Comparison of ENCODE assay signal across 18 mouse cellular contexts in genomic region chr5:102550870-102551637, GRCm38 (mm10).
DNase-seq lines count a peak whose midpoint lies in the region; ATAC-seq and TF ChIP-seq lines count a peak whose summit lies in the region.
"Had no signal": no experiment of that assay in that cellular context is flagged by ENCODE, and none has a peak within 500 bp of the region (broad histone marks: within the 10 kb centered on the region; RNA-seq: fewer than 3 reads in every experiment).

No protein-coding gene starts in this region.

- dilution Hi-C loops in CH12.LX (cut with MboI; ENCODE audit: extremely low pct_ligation_motif_present, extremely low pct_unique_long_range_greater_than_20kb, low sequenced_read_pairs) = no loop called here

- no peak for TF ChIP-seq RAD21 in CH12.LX (IDR thresholded peaks at IDR 0.05; ENCODE audit: low read depth, low read length)

- TF ChIP-seq EP300 in CH12.LX (IDR thresholded peaks at IDR 0.05; ENCODE audit: low read length) = no peak

- WGBS in embryonic facial prominence, embryonic 14.5 days = 26% methylated on average over 11 of the region's 11 CpGs
- WGBS in limb, embryonic 12.5 days = 12% methylated on average over 11 of the region's 11 CpGs
- WGBS in kidney, embryonic 15.5 days = 46% methylated on average over 11 of the region's 11 CpGs

- H3K36me3 ChIP-seq in CH12.LX (replicated peaks in 1 of 2; ENCODE audit: control insufficient read depth in 1 of 2, insufficient read depth in 1 of 2, low read length in 1 of 2) = peaks cover 18 to 86% of the 10 kb centered on the region in 2 experiments
- no peaks in the 10 kb centered on the region for H3K36me3 ChIP-seq in embryonic facial prominence, embryonic 14.5 days (ENCODE audit: control insufficient read depth, insufficient read depth, low read length)
- peaks cover 7% of the 10 kb centered on the region for H3K36me3 ChIP-seq in limb, embryonic 12.5 days
- no peaks in the 10 kb centered on the region for H3K36me3 ChIP-seq in kidney, embryonic 15.5 days
- H3K36me3 ChIP-seq: hindbrain, embryonic 10.5 days had no signal

- TF ChIP-seq CTCF in CH12.LX (conservative IDR thresholded peaks at IDR 0.05 in 1 of 2, IDR thresholded peaks at IDR 0.05 in 1 of 2; ENCODE audit: low read depth in 2 of 2, low read length in 2 of 2) = no peak

- no peak overlapping the region for H3K4me2 ChIP-seq in CH12.LX (ENCODE audit: insufficient read depth, low read depth, poor library complexity, severe bottlenecking)
- H3K4me2 ChIP-seq in embryonic facial prominence, embryonic 14.5 days (ENCODE audit: low read depth, low read length) = peak overlapping the region; percentile 10
- H3K4me2 ChIP-seq in limb, embryonic 12.5 days = peak overlapping the region; percentile 43
- no peak overlapping the region for H3K4me2 ChIP-seq in kidney, embryonic 15.5 days
- H3K4me2 ChIP-seq: liver, embryonic 11.5 days had no signal

- peak; percentile 4 for DNase-seq in embryo, embryonic 11.5 days (ENCODE audit: low read depth, low spot score)
- DNase-seq in embryo, embryonic 10 days (ENCODE audit: low spot score) = no peak
- DNase-seq in CH12.LX (ENCODE audit: extremely low read depth) = no peak
- DNase-seq in embryonic facial prominence, embryonic 14.5 days (ENCODE audit: low spot score) = peak; percentile 64
- DNase-seq in thymus, postnatal 14 days = no peak
- DNase-seq in heart, adult 11 months = no peak
- DNase-seq: cerebellum, adult 11 months; cerebellum, postnatal 25 days; heart, adult 18-20 months; kidney, adult 9 months; lung, postnatal 4 days; midbrain, embryonic 14.5 days had no signal

- no peaks in the 10 kb centered on the region for H3K27me3 ChIP-seq in CH12.LX (replicated peaks)
- H3K27me3 ChIP-seq in embryonic facial prominence, embryonic 14.5 days (replicated peaks; ENCODE audit: control insufficient read depth, insufficient read depth, low read length) = no peaks in the 10 kb centered on the region
- no peaks in the 10 kb centered on the region for H3K27me3 ChIP-seq in limb, embryonic 12.5 days
- no peaks in the 10 kb centered on the region for H3K27me3 ChIP-seq in kidney, embryonic 15.5 days

- no peak overlapping the region for H3K27ac ChIP-seq in CH12.LX (ENCODE audit: insufficient read depth, low read depth)
- peak overlapping the region; percentile 69 for H3K27ac ChIP-seq in embryonic facial prominence, embryonic 14.5 days (replicated peaks; ENCODE audit: low read depth, low read length)
- H3K27ac ChIP-seq in limb, embryonic 12.5 days = peak overlapping the region; percentile 73
- H3K27ac ChIP-seq in kidney, embryonic 15.5 days = no peak overlapping the region
- H3K27ac ChIP-seq: hindbrain, embryonic 10.5 days had no signal

- in situ Hi-C loops in CH12.LX (cut with MboI; ENCODE audit: low pct_ligation_motif_present, low pct_unique_long_range_greater_than_20kb, low sequenced_read_pairs) = no loop called here

- H3K9ac ChIP-seq in CH12.LX (ENCODE audit: insufficient read depth, low read depth) = no peak overlapping the region
- H3K9ac ChIP-seq in embryonic facial prominence, embryonic 14.5 days (ENCODE audit: low read depth, low read length) = no peak overlapping the region
- no peak overlapping the region for H3K9ac ChIP-seq in limb, embryonic 12.5 days (replicated peaks)
- no peak overlapping the region for H3K9ac ChIP-seq in kidney, embryonic 15.5 days

- peak; percentile 79 for ATAC-seq in embryonic facial prominence, embryonic 14.5 days (ENCODE audit: low read depth)
- ATAC-seq in limb, embryonic 12.5 days (ENCODE audit: insufficient number of reproducible peaks, insufficient read depth, low FRiP score, low TSS enrichment, low read depth) = peak; percentile 86
- no peak for ATAC-seq in kidney, embryonic 15.5 days (replicated peaks; ENCODE audit: low FRiP score)
- ATAC-seq: forebrain, embryonic 14.5 days had no signal

- no peak for TF ChIP-seq POLR2A in CH12.LX (IDR thresholded peaks at IDR 0.05; ENCODE audit: low read depth, low read length)

- no peak overlapping the region for H3K4me3 ChIP-seq in CH12.LX (replicated peaks in 1 of 3; ENCODE audit: low read depth in 2 of 3, low read length in 2 of 3, poor library complexity in 1 of 3)
- no peak overlapping the region for H3K4me3 ChIP-seq in embryonic facial prominence, embryonic 14.5 days (ENCODE audit: low read depth, low read length)
- 0 out of 2 replicates have a peak overlapping the region, but pooled peaks have one; percentile 1 for H3K4me3 ChIP-seq in limb, embryonic 12.5 days (replicated peaks)
- H3K4me3 ChIP-seq in kidney, embryonic 15.5 days (replicated peaks) = no peak overlapping the region
- H3K4me3 ChIP-seq: erythroblast, embryonic 14.5 days; hindbrain, embryonic 10.5 days had no signal

- H3K79me2 ChIP-seq in CH12.LX (replicated peaks; ENCODE audit: control insufficient read depth, extremely low read depth, insufficient read depth, poor library complexity, severe bottlenecking) = no peaks in the 10 kb centered on the region

- peaks cover 0 to 37% of the 10 kb centered on the region in 2 experiments; a peak in 2 of 4 replicates for H3K4me1 ChIP-seq in CH12.LX (ENCODE audit: control insufficient read depth in 1 of 2, insufficient read depth in 2 of 2)
- H3K4me1 ChIP-seq in embryonic facial prominence, embryonic 14.5 days (ENCODE audit: control insufficient read depth, insufficient read depth, low read length) = peaks cover 13% of the 10 kb centered on the region; the same call in 1 of the 2 replicates
- H3K4me1 ChIP-seq in limb, embryonic 12.5 days (replicated peaks) = peaks cover 21% of the 10 kb centered on the region
- 0 out of 2 replicates have a peak, but pooled peaks cover 6% of the 10 kb centered on the region for H3K4me1 ChIP-seq in kidney, embryonic 15.5 days
- H3K4me1 ChIP-seq: hindbrain, embryonic 10.5 days had no signal

- H3K9me3 ChIP-seq in CH12.LX (replicated peaks; ENCODE audit: low read length) = no peaks in the 10 kb centered on the region
- H3K9me3 ChIP-seq in embryonic facial prominence, embryonic 14.5 days (ENCODE audit: control insufficient read depth, low read length) = no peaks in the 10 kb centered on the region
- no peaks in the 10 kb centered on the region for H3K9me3 ChIP-seq in limb, embryonic 12.5 days
- no peaks in the 10 kb centered on the region for H3K9me3 ChIP-seq in kidney, embryonic 15.5 days (replicated peaks)
- H3K9me3 ChIP-seq: hindbrain, embryonic 10.5 days had no signal

TF ChIP-seq in CH12.LX, 34 proteins besides CTCF, POLR2A, EP300 and RAD21:
- TF ChIP-seq MYC (IDR thresholded peaks at IDR 0.05; ENCODE audit: low read depth, low read length) = no peak
- no peak for TF ChIP-seq MAFK (IDR thresholded peaks at IDR 0.05; ENCODE audit: insufficient replicate concordance, low read length)
- TF ChIP-seq POLR2AphosphoS2 (IDR thresholded peaks at IDR 0.05; ENCODE audit: low read depth, low read length) = 0 out of 2 replicates have a peak, but pooled peaks have one; percentile 7
- no peak for TF ChIP-seq ETS1 (conservative IDR thresholded peaks at IDR 0.05; ENCODE audit: low read depth, low read length)

Comparison
In these comparisons a context has a peak if more than half of its experiments do, and no peak if none do; other contexts are left out.
1. DNase-seq: peak in embryo, embryonic 11.5 days (single experiment) and embryonic facial prominence, embryonic 14.5 days (single experiment); none in embryo, embryonic 10 days (single experiment), CH12.LX (single experiment), thymus, postnatal 14 days (single experiment) and heart, adult 11 months (single experiment).
2. H3K27ac ChIP-seq: peak in embryonic facial prominence, embryonic 14.5 days (single experiment) and limb, embryonic 12.5 days (single experiment); none in CH12.LX (single experiment) and kidney, embryonic 15.5 days (single experiment).
3. H3K4me2 ChIP-seq: peak in embryonic facial prominence, embryonic 14.5 days (single experiment) and limb, embryonic 12.5 days (single experiment); none in CH12.LX (single experiment) and kidney, embryonic 15.5 days (single experiment).